Mouse (Mus musculus): ENCODE results near the gene Hmgcl. TPM values are rescaled to one million over a fixed set of nuclear protein-coding genes. Genes with fewer than 3 reads are reported as not detected.

Hmgcl gene
- polyA plus RNA-seq, 1 experiment from 2014 or later, result 65.4 TPM

DNA sequence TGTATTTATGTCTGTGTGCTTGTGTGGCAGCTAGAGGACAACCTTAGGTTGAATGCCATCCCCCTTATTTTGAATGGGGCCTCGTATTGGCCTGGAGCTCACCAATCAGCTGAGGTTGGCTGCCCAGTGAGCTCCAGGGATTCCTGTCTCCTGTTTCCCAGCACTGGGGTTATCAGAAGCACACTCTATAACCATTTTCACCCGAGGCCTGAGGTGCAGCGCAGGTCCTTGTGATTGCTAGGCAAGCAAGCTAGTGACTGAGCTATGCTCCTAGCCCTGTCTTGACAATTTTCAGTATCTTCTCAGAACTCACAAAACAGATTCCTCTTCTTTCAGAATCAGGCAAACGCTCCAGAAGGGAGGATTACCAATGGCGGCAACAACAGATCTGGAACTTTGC lies 38.3 kb downstream of the Hmgcl start:
- Histone ChIP-seq H3K9me3 (no peaks in the 10 kb centered on the region), H3K27me3 (ENCODE audit: poor library complexity, severe bottlenecking) (no peaks in the 10 kb centered on the region), H3K27ac (no peak overlapping the region), H3K36me3 (replicated peaks) (peaks cover 57% of the 10 kb centered on the region), H3K4me3 (no peak overlapping the region), H3K4me1 (peaks cover 30% of the 10 kb centered on the region)
- no peak for DNase-seq (ENCODE audit: extremely low spot score, low spot score)
- WGBS, result 90% methylated on average over 5 of the region's 5 CpGs

DNA sequence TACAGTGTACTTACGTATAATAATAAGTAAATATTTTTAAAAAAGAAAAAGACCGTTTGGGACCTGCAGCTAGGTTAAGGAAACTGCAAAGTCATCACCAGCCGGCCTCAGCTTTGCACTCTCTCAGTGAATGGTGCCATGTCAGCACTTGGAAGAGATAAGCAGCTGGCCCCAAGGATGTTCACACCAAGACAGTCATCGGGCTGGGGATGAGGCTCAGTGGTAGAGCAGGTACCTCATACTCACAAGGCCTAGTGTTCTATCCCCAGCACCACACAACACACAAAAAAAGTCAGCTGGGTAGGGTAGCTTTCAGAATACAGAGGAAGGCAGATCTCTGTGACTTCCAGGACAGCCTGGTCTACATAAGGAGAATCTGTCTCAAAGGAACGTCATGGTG lies 38.9 kb downstream of the Hmgcl start:
- peaks cover 30% of the 10 kb centered on the region for H3K4me1 ChIP-seq
- H3K27ac ChIP-seq, result no peak overlapping the region
- H3K36me3 ChIP-seq (replicated peaks), result peaks cover 53% of the 10 kb centered on the region
- DNase-seq (ENCODE audit: extremely low spot score, low spot score), result no peak
- no peaks in the 10 kb centered on the region for H3K27me3 ChIP-seq (ENCODE audit: poor library complexity, severe bottlenecking)
- no peaks in the 10 kb centered on the region for H3K9me3 ChIP-seq
- WGBS, result 90% methylated on average over 5 of the region's 5 CpGs
- H3K4me3 ChIP-seq, result peak overlapping the region; percentile 99; the same call in 1 of the 2 replicates

DNA sequence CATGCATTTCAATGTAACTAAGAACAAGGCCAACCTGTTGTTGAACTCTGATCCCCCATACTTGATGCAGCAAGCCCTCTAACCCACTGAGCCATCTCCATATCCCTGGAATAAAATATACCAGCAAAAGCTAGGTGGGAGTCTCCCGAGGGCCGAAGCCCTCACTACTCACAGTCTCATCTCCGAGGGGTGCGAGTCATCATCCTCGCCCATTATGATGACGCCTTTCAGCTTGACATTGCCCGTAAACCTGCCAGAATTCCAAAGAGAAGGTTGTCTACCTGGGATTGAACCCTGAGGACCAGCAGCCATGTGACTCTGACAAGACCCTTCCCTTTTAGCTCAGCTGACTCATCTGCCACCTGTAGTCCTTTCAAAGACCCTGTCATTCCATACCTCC lies 39.5 kb downstream of the Hmgcl start:
- no peak for DNase-seq (ENCODE audit: extremely low spot score, low spot score)
- 0 out of 2 replicates have a peak overlapping the region, but pooled peaks have one; percentile 94 for H3K27ac ChIP-seq
- H3K4me3 ChIP-seq, result peak overlapping the region; percentile 99
- peaks cover 30% of the 10 kb centered on the region for H3K4me1 ChIP-seq
- H3K27me3 ChIP-seq (ENCODE audit: poor library complexity, severe bottlenecking), result no peaks in the 10 kb centered on the region
- 92% methylated on average over 7 of the region's 7 CpGs for WGBS
- H3K36me3 ChIP-seq (replicated peaks), result peaks cover 47% of the 10 kb centered on the region
- H3K9me3 ChIP-seq, result no peaks in the 10 kb centered on the region

DNA sequence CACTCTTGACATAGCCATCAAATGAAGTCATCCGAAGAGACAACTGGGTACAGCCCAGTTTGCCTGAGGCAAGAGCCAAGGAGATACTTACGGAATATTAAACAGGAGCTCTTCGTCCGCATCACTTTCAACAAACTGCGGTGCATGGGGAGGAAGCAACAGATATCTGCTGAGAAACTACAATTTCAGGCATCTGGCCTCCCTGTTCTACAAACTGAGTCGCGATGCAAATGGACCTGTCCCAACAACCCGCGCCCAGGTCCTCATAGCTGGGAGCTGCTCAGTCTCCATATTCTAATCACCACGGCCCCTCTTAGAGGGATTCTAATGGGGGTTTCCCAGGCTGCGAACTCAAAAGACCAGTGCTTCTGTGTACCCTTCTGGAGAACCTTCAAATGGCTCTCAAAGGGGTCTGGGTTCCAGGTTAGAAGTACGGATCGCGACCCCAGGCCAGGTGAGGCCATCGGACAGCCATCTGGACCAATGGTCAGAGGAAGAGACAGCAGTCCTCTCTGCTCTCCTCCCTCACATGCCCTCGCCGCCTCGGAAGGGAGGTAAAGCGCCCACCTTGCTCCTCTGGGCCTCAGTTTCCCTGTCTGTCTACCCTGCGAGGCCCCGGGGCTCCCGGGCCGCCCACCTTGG lies 40.2 kb downstream of the Hmgcl start:
- Histone ChIP-seq H3K27me3 (ENCODE audit: poor library complexity, severe bottlenecking) (no peaks in the 10 kb centered on the region), H3K4me3 (peak overlapping the region; percentile 99), H3K9me3 (no peaks in the 10 kb centered on the region), H3K4me1 (peaks cover 30% of the 10 kb centered on the region), H3K36me3 (replicated peaks) (peaks cover 41% of the 10 kb centered on the region), H3K27ac (peak overlapping the region; percentile 94)
- 10% methylated on average over 23 of the region's 23 CpGs for WGBS
- DNase-seq (ENCODE audit: extremely low spot score, low spot score), result no peak

DNA sequence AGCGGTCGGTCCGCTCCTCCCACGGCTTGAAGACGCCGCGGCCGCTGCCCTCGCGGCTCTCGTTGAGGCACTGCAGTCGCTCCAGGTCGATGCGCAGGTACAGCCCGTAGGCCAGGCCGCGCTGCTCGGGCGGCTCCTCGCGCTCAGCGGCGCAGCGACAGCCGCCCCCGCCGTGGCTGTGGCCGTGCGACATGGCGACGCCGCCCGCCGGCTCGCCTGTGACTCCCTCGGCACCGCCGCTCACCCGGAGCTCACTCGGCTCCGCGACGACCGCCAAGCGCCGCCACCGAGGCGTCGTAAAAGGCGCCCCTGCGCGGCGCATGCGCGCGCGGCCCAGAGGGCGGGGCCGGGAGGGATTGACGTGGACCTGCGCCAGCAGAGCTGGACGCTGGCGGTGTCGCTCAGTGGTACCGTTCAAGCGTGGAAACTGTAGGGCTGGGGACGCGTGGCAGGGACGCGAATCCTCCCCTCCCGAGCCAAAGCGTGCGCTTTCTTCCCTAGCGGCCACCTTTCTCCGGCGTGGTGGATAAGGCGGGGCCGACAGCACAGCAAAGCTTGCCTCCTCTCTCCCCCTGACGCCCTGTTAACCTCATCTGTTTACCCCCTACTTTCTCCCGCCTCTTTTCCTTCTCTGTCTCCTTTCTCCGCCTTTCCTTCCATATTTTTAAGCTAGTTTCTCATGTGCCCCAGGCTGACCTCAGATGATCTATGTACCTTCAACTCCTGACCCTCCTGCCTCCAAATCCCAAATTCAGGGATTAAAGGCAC lies 40.9 kb downstream of the Hmgcl start, which contains the start of gene Pithd1:
TSS of gene Pithd1 (minus strand) at position 322 of the 768 bp plus-strand sequence.
- DNase-seq (ENCODE audit: extremely low spot score, low spot score), result peak; percentile 89
- Histone ChIP-seq H3K4me3 (peak within 1 kb of the TSS; percentile 99), H3K27me3 (ENCODE audit: poor library complexity, severe bottlenecking) (no peaks in the 10 kb centered on the region), H3K36me3 (replicated peaks) (peaks cover 34% of the 10 kb centered on the region), H3K4me1 (peaks cover 30% of the 10 kb centered on the region), H3K9me3 (no peaks in the 10 kb centered on the region), H3K27ac (peak within 1 kb of the TSS; percentile 94)
- under 1% methylated on average over 80 of the region's 81 CpGs for WGBS

DNA sequence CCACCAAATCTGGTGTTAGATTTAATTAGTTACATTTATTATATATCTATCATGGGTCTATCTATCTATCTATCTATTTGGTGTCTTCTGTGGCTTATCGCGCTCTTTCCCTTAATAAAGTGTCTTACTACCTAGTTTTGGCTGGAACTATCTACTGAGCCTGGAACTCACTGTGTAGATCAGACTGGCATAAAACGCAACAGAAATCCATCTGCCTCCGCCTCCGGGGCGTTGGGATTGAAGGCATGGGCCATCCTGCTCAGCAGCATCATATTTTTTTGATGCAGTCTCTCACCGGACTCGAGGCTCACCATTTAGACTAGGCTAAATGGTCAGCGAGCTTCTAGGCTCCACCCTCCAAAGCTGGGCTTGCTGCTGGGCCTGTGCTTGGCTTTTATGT lies 41.5 kb downstream of the Hmgcl start:
- 71% methylated on average over 9 of the region's 9 CpGs for WGBS
- Histone ChIP-seq H3K4me1 (peaks cover 30% of the 10 kb centered on the region), H3K36me3 (replicated peaks) (peaks cover 28% of the 10 kb centered on the region), H3K9me3 (no peaks in the 10 kb centered on the region), H3K27me3 (ENCODE audit: poor library complexity, severe bottlenecking) (no peaks in the 10 kb centered on the region), H3K27ac (peak overlapping the region; percentile 94), H3K4me3 (peak overlapping the region; percentile 99)
- DNase-seq (ENCODE audit: extremely low spot score, low spot score), result no peak

DNA sequence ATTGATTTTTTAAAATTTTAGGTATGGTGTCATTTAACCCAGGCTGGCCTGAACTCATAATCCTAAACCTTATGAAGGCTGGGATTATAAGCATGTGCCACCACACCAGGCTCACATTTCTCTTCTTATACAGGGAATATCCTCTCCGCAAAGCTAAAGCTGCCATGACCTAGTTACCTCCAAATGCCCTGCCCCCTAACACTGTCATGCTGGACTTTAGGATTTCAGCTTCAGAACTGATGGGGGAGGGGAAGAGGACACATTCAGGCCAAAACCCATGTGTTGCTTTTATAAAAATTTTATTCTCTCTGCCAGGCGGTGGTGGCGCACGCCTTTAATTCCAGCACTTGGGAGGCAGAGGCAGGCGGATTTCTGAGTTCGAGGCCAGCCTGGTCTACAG lies 47.7 kb downstream of the Hmgcl start:
- Histone ChIP-seq H3K4me1 (no peaks in the 10 kb centered on the region), H3K9me3 (peaks cover 5% of the 10 kb centered on the region; the same call in 1 of the 2 replicates)

DNA sequence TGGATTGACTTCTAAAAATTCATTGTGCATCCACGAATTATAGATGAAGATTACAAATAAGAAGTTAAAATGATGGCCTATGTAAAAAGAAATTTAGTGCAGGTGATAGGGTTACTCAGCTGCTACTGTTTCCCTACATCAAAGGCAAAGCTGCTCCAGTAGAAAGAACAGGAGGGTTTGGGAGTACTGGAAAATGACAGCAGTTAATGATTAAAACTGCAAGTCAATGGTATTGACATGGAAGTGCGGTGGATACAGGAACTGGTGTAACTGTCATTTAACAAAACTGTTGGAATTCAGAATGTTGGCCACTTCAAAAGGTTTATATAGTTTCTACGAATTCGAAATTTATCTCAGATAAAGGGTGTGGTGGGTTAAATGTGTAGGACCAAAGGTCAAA lies 48.9 kb downstream of the Hmgcl start:
- WGBS, result 88% methylated on average over 4 of the region's 4 CpGs
- Histone ChIP-seq H3K27me3 (ENCODE audit: poor library complexity, severe bottlenecking) (no peaks in the 10 kb centered on the region), H3K27ac (no peak overlapping the region), H3K4me1 (no peaks in the 10 kb centered on the region), H3K4me3 (no peak overlapping the region), H3K36me3 (replicated peaks) (no peaks in the 10 kb centered on the region), H3K9me3 (peaks cover 5% of the 10 kb centered on the region; the same call in 1 of the 2 replicates)
- no peak for DNase-seq (ENCODE audit: extremely low spot score, low spot score)

More for the DNA sequence above, 47.7 kb downstream of the Hmgcl start:
- Histone ChIP-seq H3K4me3 (no peak overlapping the region), H3K36me3 (replicated peaks) (no peaks in the 10 kb centered on the region), H3K27ac (no peak overlapping the region), H3K27me3 (ENCODE audit: poor library complexity, severe bottlenecking) (no peaks in the 10 kb centered on the region)
- no peak for DNase-seq (ENCODE audit: extremely low spot score, low spot score)
- 95% methylated on average over 6 of the region's 6 CpGs for WGBS

DNA sequence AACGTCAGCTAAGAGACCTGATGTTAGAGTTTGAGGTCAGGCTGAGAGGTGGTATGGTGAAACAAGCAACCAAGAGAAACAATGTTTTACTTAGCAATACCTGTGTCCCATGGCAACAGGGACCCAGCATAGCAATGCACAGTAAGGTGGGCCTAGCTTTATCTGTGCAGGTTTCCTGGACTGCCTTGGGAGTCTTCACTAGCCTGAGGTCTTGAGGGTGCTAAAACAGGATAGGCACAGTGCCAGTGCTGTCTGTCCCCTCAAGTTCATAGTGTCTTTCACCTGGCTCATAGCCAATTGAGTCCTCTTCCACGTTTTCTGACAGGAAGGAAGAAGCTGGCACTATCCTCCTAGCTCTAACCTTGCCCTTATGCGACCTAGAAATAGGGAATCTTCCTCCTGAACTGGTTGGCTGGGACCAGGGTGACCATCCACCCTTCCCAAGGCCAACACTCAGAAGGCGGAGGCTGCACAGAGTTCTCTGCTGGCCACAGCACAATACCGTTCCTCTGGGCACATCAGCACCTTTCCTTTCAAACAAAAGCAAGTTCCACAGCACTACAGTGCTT lies 57.9 kb downstream of the Hmgcl start:
- DNase-seq (ENCODE audit: extremely low spot score, low spot score), result no peak
- no peaks in the 10 kb centered on the region for H3K9me3 ChIP-seq
- WGBS, result 88% methylated on average over 5 of the region's 5 CpGs
- peaks cover 82% of the 10 kb centered on the region for H3K36me3 ChIP-seq (replicated peaks)
- no peak overlapping the region for H3K27ac ChIP-seq
- H3K4me3 ChIP-seq, result no peak overlapping the region
- no peaks in the 10 kb centered on the region for H3K27me3 ChIP-seq (ENCODE audit: poor library complexity, severe bottlenecking)
- no peaks in the 10 kb centered on the region for H3K4me1 ChIP-seq

DNA sequence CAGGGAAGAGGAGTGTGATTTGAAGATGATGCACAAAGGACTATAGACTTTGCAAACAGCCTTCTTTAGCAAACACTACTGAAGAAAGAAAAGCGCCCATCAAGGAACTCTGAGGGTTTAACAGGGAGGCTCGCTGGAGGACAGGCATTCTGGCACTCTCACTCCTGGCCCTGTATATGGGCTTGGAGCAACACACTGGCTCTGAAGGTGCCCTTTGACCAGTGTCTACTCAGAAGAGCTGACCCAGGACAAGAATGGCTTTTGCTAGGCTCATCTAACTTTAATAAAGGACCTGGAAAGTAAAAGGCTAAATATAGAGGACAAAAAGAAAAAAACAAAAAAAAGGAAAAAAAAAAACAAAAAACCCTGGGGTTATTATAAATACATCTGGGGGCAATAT lies 58.7 kb downstream of the Hmgcl start:
- H3K27ac ChIP-seq, result no peak overlapping the region
- 95% methylated on average over 2 of the region's 2 CpGs for WGBS
- no peak overlapping the region for H3K4me3 ChIP-seq
- H3K4me1 ChIP-seq, result no peaks in the 10 kb centered on the region
- H3K36me3 ChIP-seq (replicated peaks), result peaks cover 89% of the 10 kb centered on the region
- H3K9me3 ChIP-seq, result no peaks in the 10 kb centered on the region
- H3K27me3 ChIP-seq (ENCODE audit: poor library complexity, severe bottlenecking), result no peaks in the 10 kb centered on the region
- no peak for DNase-seq (ENCODE audit: extremely low spot score, low spot score)

DNA sequence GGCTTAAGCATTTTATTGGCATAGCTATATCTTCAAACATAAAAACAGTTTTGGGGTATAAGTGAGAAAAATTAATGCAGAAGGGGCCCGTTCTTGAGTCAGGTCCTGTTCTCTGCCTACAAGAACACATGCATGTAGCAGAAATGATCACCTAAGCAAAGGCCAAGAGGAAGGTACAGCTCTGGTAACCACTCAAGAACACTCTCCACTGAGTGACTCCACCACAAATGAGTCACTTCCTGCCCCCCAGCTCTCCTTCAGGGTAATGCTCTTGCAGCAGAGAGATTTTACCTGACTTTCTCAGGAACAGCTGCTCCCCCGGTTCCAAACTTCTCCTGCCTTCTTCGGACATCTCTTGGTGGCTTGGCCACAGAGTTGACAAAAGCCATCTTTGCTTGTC lies 60.6 kb downstream of the Hmgcl start:
- no peaks in the 10 kb centered on the region for H3K4me1 ChIP-seq
- no peak overlapping the region for H3K4me3 ChIP-seq
- WGBS, result 94% methylated on average over 3 of the region's 3 CpGs
- H3K36me3 ChIP-seq (replicated peaks), result peaks cover 98% of the 10 kb centered on the region
- no peak overlapping the region for H3K27ac ChIP-seq
- H3K27me3 ChIP-seq (ENCODE audit: poor library complexity, severe bottlenecking), result no peaks in the 10 kb centered on the region
- DNase-seq (ENCODE audit: extremely low spot score, low spot score), result no peak
- H3K9me3 ChIP-seq, result no peaks in the 10 kb centered on the region

DNA sequence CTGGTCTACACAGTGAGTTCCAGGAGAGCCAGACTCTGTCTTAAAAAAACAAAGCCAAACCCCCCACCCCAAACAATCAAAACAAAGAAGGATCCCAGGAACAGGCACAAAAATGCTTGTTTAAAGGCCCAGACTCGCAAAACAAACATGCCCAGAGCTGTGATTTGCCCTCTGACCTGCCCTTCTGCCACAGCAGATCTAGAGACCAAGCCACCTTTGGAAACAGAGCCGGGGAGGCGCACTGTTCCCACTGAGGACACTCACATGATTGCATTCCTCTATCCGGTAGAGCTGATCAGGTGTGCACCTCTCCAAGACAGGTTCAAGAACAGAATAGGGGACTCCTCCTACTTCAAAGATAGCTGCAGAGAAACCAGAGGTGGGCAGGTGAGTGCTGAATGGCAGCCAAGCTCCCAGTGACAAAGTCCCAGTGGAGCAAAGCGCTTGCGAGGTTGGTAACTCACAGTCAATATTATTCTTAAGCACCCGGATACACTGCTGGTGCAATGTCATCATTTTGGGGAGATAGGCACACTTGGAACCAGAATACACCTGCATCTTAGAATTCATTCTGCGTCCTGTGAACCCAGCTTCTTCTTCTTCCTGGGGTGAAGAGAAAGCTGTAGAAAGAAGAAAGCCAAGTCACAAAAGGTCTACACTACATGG lies 62.7 kb downstream of the Hmgcl start:
- Histone ChIP-seq H3K9me3 (no peaks in the 10 kb centered on the region), H3K27ac (no peak overlapping the region), H3K27me3 (ENCODE audit: poor library complexity, severe bottlenecking) (no peaks in the 10 kb centered on the region), H3K4me1 (no peaks in the 10 kb centered on the region), H3K4me3 (no peak overlapping the region), H3K36me3 (replicated peaks) (peaks cover 96% of the 10 kb centered on the region)
- 94% methylated on average over 8 of the region's 8 CpGs for WGBS
- no peak for DNase-seq (ENCODE audit: extremely low spot score, low spot score)

Measured in forebrain, embryonic 10.5 days (tissue).